Mouse (Mus musculus) ES-Bruce4 (cell line): Measurements from ENCODE around the gene Tnni3k. TPM values are rescaled to one million over a fixed set of nuclear protein-coding genes. Genes with fewer than 3 reads are reported as not detected.

Experiments
- H3K27ac ChIP-seq: 2 replicates; pipeline ENCODE4 v1.5.1; 2012; ENCODE audit warnings: low read length, inconsistent platforms; ENCODE audit not compliant: insufficient read depth
- H3K27me3 ChIP-seq: 2 replicates; pipeline ENCODE4 v1.6.1; 2012; ENCODE audit warnings: mild to moderate bottlenecking, low read length, inconsistent platforms; ENCODE audit not compliant: control insufficient read depth, poor library complexity, insufficient read depth, severe bottlenecking
- H3K36me3 ChIP-seq: 2 replicates; pipeline ENCODE4 v1.6.1; 2012; ENCODE audit warnings: inconsistent platforms, mild to moderate bottlenecking, low read length, moderate library complexity; ENCODE audit not compliant: control insufficient read depth, poor library complexity, insufficient read depth, severe bottlenecking
- H3K4me1 ChIP-seq: one replicate; pipeline ENCODE4 v1.8.1; 2011; ENCODE audit warnings: low read length; ENCODE audit not compliant: control insufficient read depth, insufficient read depth
- H3K4me3 ChIP-seq: 2 replicates; pipeline ENCODE4 v1.5.1; 2011; ENCODE audit warnings: low read depth, mild to moderate bottlenecking, low read length
- H3K9ac ChIP-seq: 2 replicates; pipeline ENCODE4 v1.6.1; 2012; ENCODE audit warnings: low read depth, mild to moderate bottlenecking, inconsistent platforms; ENCODE audit not compliant: poor library complexity, severe bottlenecking
- H3K9me3 ChIP-seq: replicated peaks from 2 replicates; pipeline ENCODE4 v1.6.1; 2012; ENCODE audit warnings: mild to moderate bottlenecking, low read length, inconsistent platforms; ENCODE audit not compliant: control insufficient read depth, poor library complexity, insufficient read depth, severe bottlenecking
- CTCF ChIP-seq: IDR thresholded peaks from one replicate; pipeline ENCODE4 v1.8.1; 2011; ENCODE audit warnings: low read depth, low read length
- EP300 ChIP-seq: IDR thresholded peaks from 2 replicates; pipeline ENCODE4 v1.6.1; 2011; ENCODE audit warnings: low read depth, low read length; ENCODE audit not compliant: insufficient read depth
- POLR2A ChIP-seq: IDR thresholded peaks from one replicate; pipeline ENCODE4 v1.8.1; 2011; ENCODE audit warnings: low read length; ENCODE audit not compliant: insufficient read depth
- polyA plus RNA-seq: library from polyadenylated mRNA; stranded (reverse); fragments of >200 nt; gene quantifications from 2 replicates; pipeline ENCODE4 v1.2.4, GENCODE M21; 2011; ENCODE audit warnings: low read depth; ENCODE audit not compliant: missing spikeins, insufficient read depth, insufficient read length

Gene Tnni3k
- not detected in 2 replicates for polyA plus RNA-seq

GRCm38 (mm10) chr3:155055231-155055916 is at the start of gene Tnni3k:
Gene Tnni3k, minus strand, starts transcription at chr3:155055407.
- H3K4me1 ChIP-seq, result no peaks in the 10 kb centered on the region
- H3K27ac ChIP-seq, result no peak within 1 kb of the TSS
- no peaks in the 10 kb centered on the region for H3K9me3 ChIP-seq
- no peaks in the 10 kb centered on the region for H3K36me3 ChIP-seq
- H3K9ac ChIP-seq, result no peak within 1 kb of the TSS
- TF ChIP-seq POLR2A, result no peak
- TF ChIP-seq CTCF, result no peak
- no peak for TF ChIP-seq EP300
- no peaks in the 10 kb centered on the region for H3K27me3 ChIP-seq
- H3K4me3 ChIP-seq, result no peak within 1 kb of the TSS

GRCm38 (mm10) chr3:155099266-155099665 is 44.1 kb upstream of the Tnni3k start:
- no peak for TF ChIP-seq EP300
- no peak for TF ChIP-seq CTCF
- TF ChIP-seq POLR2A, result no peak

GRCm38 (mm10) chr3:155093116-155093956 is 38.1 kb upstream of the Tnni3k start, which contains the start of the genes Fpgt and Lrriq3:
Gene Fpgt, minus strand, starts transcription at chr3:155093403.
Gene Lrriq3, plus strand, starts transcription at chr3:155093434.
- TF ChIP-seq POLR2A (no peak), CTCF (no peak), EP300 (0 out of 2 replicates have a peak, but pooled peaks have one; percentile 49)
- Histone ChIP-seq H3K4me3 (peak within 1 kb of the TSS; percentile 69), H3K27me3 (no peaks in the 10 kb centered on the region), H3K36me3 (no peaks in the 10 kb centered on the region), H3K4me1 (peaks cover 1% of the 10 kb centered on the region), H3K9ac (peak within 1 kb of the TSS; percentile 77), H3K27ac (no peak within 1 kb of the TSS), H3K9me3 (no peaks in the 10 kb centered on the region)

More at GRCm38 (mm10) chr3:155099266-155099665, 44.1 kb upstream of the Tnni3k start:
- no peak overlapping the region for H3K27ac ChIP-seq
- no peaks in the 10 kb centered on the region for H3K36me3 ChIP-seq
- H3K9me3 ChIP-seq, result no peaks in the 10 kb centered on the region
- no peaks in the 10 kb centered on the region for H3K4me1 ChIP-seq
- H3K4me3 ChIP-seq, result no peak overlapping the region
- no peaks in the 10 kb centered on the region for H3K27me3 ChIP-seq
- H3K9ac ChIP-seq, result no peak overlapping the region

GRCm38 (mm10) chr3:155092081-155092480 is 36.9 kb upstream of the Tnni3k start:
- H3K27me3 ChIP-seq, result no peaks in the 10 kb centered on the region
- no peak overlapping the region for H3K4me3 ChIP-seq

DNA sequence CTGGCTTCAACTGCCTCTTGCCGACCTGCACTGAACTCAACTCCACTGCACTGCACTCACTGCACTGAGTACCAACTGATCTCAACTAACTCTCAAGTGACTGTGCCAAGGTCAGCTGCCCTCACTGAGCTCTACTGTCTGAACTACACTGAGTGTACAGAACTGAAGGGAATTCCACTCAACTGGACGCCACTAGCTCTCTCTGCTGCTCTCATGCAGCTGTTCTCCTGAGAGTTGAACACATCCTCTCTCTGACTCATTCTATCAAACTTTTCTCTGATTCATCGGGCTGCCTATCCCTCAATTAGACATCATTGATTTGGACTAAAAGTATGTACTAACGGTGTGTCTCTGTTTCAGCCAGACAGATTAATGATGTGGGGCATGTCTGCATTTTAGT is 22.7 kb upstream of the Tnni3k start:
- H3K4me1 ChIP-seq, result no peaks in the 10 kb centered on the region
- TF ChIP-seq CTCF, result no peak
- H3K9me3 ChIP-seq, result no peaks in the 10 kb centered on the region
- H3K4me3 ChIP-seq, result no peak overlapping the region
- H3K27ac ChIP-seq, result no peak overlapping the region
- H3K36me3 ChIP-seq, result no peaks in the 10 kb centered on the region
- no peak overlapping the region for H3K9ac ChIP-seq
- no peaks in the 10 kb centered on the region for H3K27me3 ChIP-seq

More at GRCm38 (mm10) chr3:155092081-155092480, 36.9 kb upstream of the Tnni3k start:
- peaks cover 1% of the 10 kb centered on the region for H3K4me1 ChIP-seq
- TF ChIP-seq EP300 (no peak), CTCF (no peak), POLR2A (no peak)
- no peak overlapping the region for H3K27ac ChIP-seq
- no peak overlapping the region for H3K9ac ChIP-seq
- H3K9me3 ChIP-seq, result no peaks in the 10 kb centered on the region
- peaks cover under 1% of the 10 kb centered on the region; the same call in 1 of the 2 replicates for H3K36me3 ChIP-seq
